Comparison of ENCODE assay signal across 22 mouse cellular contexts in the genomic region with DNA sequence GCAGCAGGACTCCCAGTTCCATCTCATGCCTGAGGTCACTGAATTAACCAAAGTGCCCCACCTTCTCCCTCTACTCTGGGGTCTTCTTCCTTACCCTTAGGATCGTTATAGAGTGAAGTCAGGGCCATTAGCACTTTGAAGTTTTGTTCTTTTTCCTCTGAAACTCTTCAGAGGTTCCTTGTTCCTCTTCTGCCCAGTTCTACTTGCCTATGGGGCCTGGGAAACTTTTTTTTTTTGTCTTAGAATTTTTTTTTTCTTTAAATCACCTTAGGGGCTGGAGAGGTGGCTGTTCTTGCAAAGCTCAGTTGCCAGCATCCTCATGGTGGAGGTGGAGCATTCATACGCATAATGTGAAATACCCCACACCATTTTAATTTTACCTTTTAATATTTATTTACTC. TPM values are rescaled to one million over a fixed set of nuclear protein-coding genes. Genes with fewer than 3 reads are reported as not detected.
"Had no signal": no experiment of that assay in that cellular context is flagged by ENCODE, and none has a peak within 500 bp of the region (broad histone marks: within the 10 kb centered on the region; RNA-seq: fewer than 3 reads in every experiment).

No protein-coding gene starts in this region.

- H3K4me3 ChIP-seq: neural tube, embryonic 12.5 days; neural tube, embryonic 13.5 days; neural tube, embryonic 15.5 days; stomach, embryonic 15.5 days had no signal

- H3K9ac ChIP-seq: neural tube, embryonic 12.5 days; neural tube, embryonic 13.5 days; neural tube, embryonic 15.5 days; stomach, embryonic 15.5 days had no signal

- DNase-seq: retina, postnatal 1 day; right cerebral cortex, adult 18-20 months; right cerebral cortex, postnatal 25 days; right cerebral cortex, postnatal 4 days; spleen, adult 18-20 months; thymus, adult 18-20 months; thymus, adult 2 months; thymus, postnatal 14 days; thymus, postnatal 25 days; thymus, postnatal 36 days; thymus, postnatal 4 days had no signal

- H3K36me3 ChIP-seq: neural tube, embryonic 12.5 days; neural tube, embryonic 13.5 days; neural tube, embryonic 15.5 days; stomach, embryonic 15.5 days had no signal

- H3K9me3 ChIP-seq: stomach, embryonic 15.5 days had no signal

- H3K27ac ChIP-seq: neural tube, embryonic 12.5 days; neural tube, embryonic 13.5 days; neural tube, embryonic 15.5 days; stomach, embryonic 15.5 days; stomach, postnatal 0 days had no signal

- H3K4me2 ChIP-seq: neural tube, embryonic 12.5 days; neural tube, embryonic 13.5 days; neural tube, embryonic 15.5 days; stomach, embryonic 15.5 days had no signal

RNA-seq across cellular contexts. Expression of a gene that starts 31.8 kb away (rescaled TPM):
- total RNA-seq: neutrophil, adult 5-6 weeks had no signal
- polyA plus RNA-seq: small intestine, adult 2 months; spleen, adult 2 months; stomach, embryonic 14.5 days; stomach, embryonic 15.5 days; stomach, postnatal 0 days; testis, adult 2 months; urinary bladder, adult 2 months had no signal
